In the genomic region with DNA sequence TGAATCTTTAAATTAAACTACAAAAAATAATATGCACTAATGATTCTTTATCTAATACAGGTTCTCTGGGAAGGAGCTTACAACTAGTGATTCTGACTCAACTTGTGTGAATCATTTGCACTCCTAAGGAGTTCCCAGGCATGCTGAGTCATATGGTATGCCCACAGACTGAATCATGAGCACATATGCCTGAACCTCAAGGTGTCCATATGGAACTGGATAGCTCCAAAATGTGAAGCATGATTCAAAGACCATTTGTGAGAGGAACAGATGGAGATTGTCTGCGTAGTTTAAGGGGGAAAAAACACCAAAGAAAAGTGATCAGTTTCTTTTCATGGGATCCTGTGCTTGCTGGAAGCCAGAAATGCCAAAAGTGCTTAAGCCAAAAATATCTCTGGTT, we compare ENCODE assay signal across 11 mouse cellular contexts.
A peak's percentile ranks its signal among the peaks of the same experiment; 100 is the strongest.
DNase-seq lines count a peak whose midpoint lies in the region; ATAC-seq and TF ChIP-seq lines count a peak whose summit lies in the region.
"Had no signal": no experiment of that assay in that cellular context is flagged by ENCODE, and none has a peak within 500 bp of the region (broad histone marks: within the 10 kb centered on the region; RNA-seq: fewer than 3 reads in every experiment).

No protein-coding gene starts in this region.

- H3K27me3 ChIP-seq in forebrain, embryonic 13.5 days: no peaks in the 10 kb centered on the region
- no peaks in the 10 kb centered on the region for H3K27me3 ChIP-seq in forebrain, embryonic 12.5 days
- no peaks in the 10 kb centered on the region for H3K27me3 ChIP-seq in myocyte (ENCODE audit: control insufficient read depth, insufficient read depth, insufficient read length)

- H3K4me2 ChIP-seq in forebrain, embryonic 13.5 days: no peak overlapping the region
- H3K4me2 ChIP-seq in forebrain, embryonic 12.5 days: no peak overlapping the region
- peak overlapping the region; percentile 45 for H3K4me2 ChIP-seq in myocyte (ENCODE audit: low read depth)

- peak; percentile 8 to 15 for DNase-seq in cerebellum, adult 18-20 months
- DNase-seq in frontal cortex, postnatal 14 days (ENCODE audit: low spot score in 2 of 2): peak; percentile 11 to 12
- no peak for DNase-seq in kidney, postnatal 10 days
- DNase-seq in embryo, embryonic 9.5 days (ENCODE audit: extremely low spot score): no peak
- DNase-seq: liver had no signal

- no peaks in the 10 kb centered on the region for H3K79me2 ChIP-seq in myocyte (ENCODE audit: control insufficient read depth, insufficient read depth)

- 78% methylated on average over 1 of the region's 1 CpGs for WGBS in forebrain, embryonic 13.5 days
- WGBS in forebrain, embryonic 12.5 days: 83% methylated on average over 1 of the region's 1 CpGs

- H3K4me1 ChIP-seq in forebrain, embryonic 13.5 days: no peaks in the 10 kb centered on the region
- no peaks in the 10 kb centered on the region for H3K4me1 ChIP-seq in forebrain, embryonic 12.5 days

- H3K9me3 ChIP-seq in forebrain, embryonic 13.5 days (replicated peaks): no peaks in the 10 kb centered on the region
- H3K9me3 ChIP-seq in forebrain, embryonic 12.5 days: no peaks in the 10 kb centered on the region

- H3K4me3 ChIP-seq in forebrain, embryonic 13.5 days: no peak overlapping the region
- H3K4me3 ChIP-seq in forebrain, embryonic 12.5 days (replicated peaks): no peak overlapping the region
- H3K4me3 ChIP-seq in myocyte: no peak overlapping the region
- H3K4me3 ChIP-seq: erythroblast, embryonic 14.5 days had no signal

- no peak for TF ChIP-seq POLR2A in myocyte (IDR thresholded peaks at IDR 0.05; ENCODE audit: insufficient read length, low read depth)

- no peak overlapping the region for H3ac ChIP-seq in myocyte (ENCODE audit: control insufficient read depth, insufficient read length)

- peak; percentile 55; the same call in 1 of the 2 replicates for ATAC-seq in forebrain, embryonic 13.5 days
- no peak for ATAC-seq in forebrain, embryonic 12.5 days (ENCODE audit: low FRiP score)
- ATAC-seq in CD4-positive, CD25-positive, alpha-beta regulatory T cell, adult 4 months: no peak

- H3K27ac ChIP-seq in forebrain, embryonic 13.5 days: no peak overlapping the region
- H3K27ac ChIP-seq in forebrain, embryonic 12.5 days: no peak overlapping the region
- H3K27ac ChIP-seq: macrophage had no signal

- no peak overlapping the region for H3K9ac ChIP-seq in forebrain, embryonic 13.5 days
- H3K9ac ChIP-seq in forebrain, embryonic 12.5 days: no peak overlapping the region

- H3K36me3 ChIP-seq in forebrain, embryonic 13.5 days (ENCODE audit: poor library complexity, severe bottlenecking): no peaks in the 10 kb centered on the region
- H3K36me3 ChIP-seq in forebrain, embryonic 12.5 days (replicated peaks): no peaks in the 10 kb centered on the region
- no peaks in the 10 kb centered on the region for H3K36me3 ChIP-seq in myocyte (ENCODE audit: control insufficient read depth, insufficient read depth)

TF ChIP-seq in myocyte, 11 proteins besides CTCF, POLR2A, EP300 and RAD21:
- TF ChIP-seq REST (IDR thresholded peaks at IDR 0.05; ENCODE audit: insufficient read depth, insufficient read length) (no peak), MYOG (IDR thresholded peaks at IDR 0.05; ENCODE audit: control insufficient read depth in 1 of 3, insufficient read depth in 1 of 3, insufficient read length in 2 of 3, low read depth in 2 of 3) (no peak), TCF12 (IDR thresholded peaks at IDR 0.05; ENCODE audit: insufficient read depth, poor library complexity, severe bottlenecking) (no peak), CEBPB (IDR thresholded peaks at IDR 0.05; ENCODE audit: insufficient read depth, poor library complexity, severe bottlenecking) (no peak), USF1 (IDR thresholded peaks at IDR 0.05; ENCODE audit: low read depth) (peak; percentile 2), MAX (IDR thresholded peaks at IDR 0.05; ENCODE audit: low read depth) (no peak), SRF (IDR thresholded peaks at IDR 0.05; ENCODE audit: control insufficient read depth, insufficient read length, low read depth) (no peak), POLR2AphosphoS2 (IDR thresholded peaks at IDR 0.05; ENCODE audit: insufficient read length, low read depth) (no peak), MYOD1 (IDR thresholded peaks at IDR 0.05; ENCODE audit: control insufficient read depth in 1 of 3, insufficient read length in 2 of 3, low read depth in 2 of 3) (peak in 2 of 3 experiments; percentile 23 to 45)
TF ChIP-seq in myocyte: peak in this region for 2.

Comparison
In these comparisons a context has a peak if more than half of its experiments do, and no peak if none do; other contexts are left out.
1. DNase-seq: peak in cerebellum, adult 18-20 months (2 of 2) and frontal cortex, postnatal 14 days (2 of 2); none in kidney, postnatal 10 days (single experiment) and embryo, embryonic 9.5 days (single experiment).